Mouse (Mus musculus) stomach, embryonic 16.5 days (tissue): Measurements from ENCODE around the gene Snrnp40. TPM values are rescaled to one million over a fixed set of nuclear protein-coding genes. Genes with fewer than 3 reads are reported as not detected.
A peak's percentile ranks its signal among the peaks of the same experiment; 100 is the strongest.

ENCODE experiments used
- ATAC-seq: fragments of 200-750 bp; cut with Nextera tagmentation; 2 replicates; pipeline ENCODE4 v1.8.0; 2017; ENCODE audit warnings: moderate number of reproducible peaks, moderate TSS enrichment; ENCODE audit not compliant: insufficient read depth, low FRiP score
- H3K27ac ChIP-seq: fragments of 300-500 bp; sonication (generic); 2 replicates; pipeline ENCODE4 v1.5.1; 2014; ENCODE audit warnings: low read length
- H3K27me3 ChIP-seq: fragments of 300-500 bp; sonication (generic); 2 replicates; pipeline ENCODE4 v1.6.1; 2014; ENCODE audit warnings: low read length, control low read depth, mixed read lengths; ENCODE audit not compliant: control insufficient read depth, insufficient read depth
- H3K36me3 ChIP-seq: fragments of 300-500 bp; sonication (generic); 2 replicates; pipeline ENCODE4 v1.6.1; 2014; ENCODE audit warnings: low read length; ENCODE audit not compliant: control insufficient read depth, insufficient read depth
- H3K4me1 ChIP-seq: fragments of 300-500 bp; sonication (generic); 2 replicates; pipeline ENCODE4 v1.6.1; 2014; ENCODE audit warnings: low read length, control low read depth, mixed read lengths; ENCODE audit not compliant: control insufficient read depth, insufficient read depth
- H3K4me2 ChIP-seq: fragments of 300-500 bp; sonication (generic); 2 replicates; pipeline ENCODE4 v1.6.1; 2014; ENCODE audit warnings: low read depth, low read length, mixed read lengths
- H3K4me3 ChIP-seq: fragments of 300-500 bp; sonication (generic); replicated peaks from 2 replicates; pipeline ENCODE4 v1.5.1; 2014; ENCODE audit warnings: mild to moderate bottlenecking, low read length
- H3K9ac ChIP-seq: fragments of 300-500 bp; sonication (generic); 2 replicates; pipeline ENCODE4 v1.6.1; 2014; ENCODE audit warnings: low read length
- H3K9me3 ChIP-seq: fragments of 300-500 bp; sonication (generic); replicated peaks from 2 replicates; pipeline ENCODE4 v1.6.1; 2016; ENCODE audit warnings: low read length, control low read depth; ENCODE audit not compliant: control insufficient read depth
- WGBS: fragments of 180-500 bp; shearing (Covaris S2); extraction: QIAGEN DNeasy Blood & Tissue Kit; methylation state at CpG from one replicate; pipeline ENCODE4 v1.1.7; 2014; 5-methylcytosine and 5-hydroxymethylcytosine counted together
- polyA plus RNA-seq: library from polyadenylated mRNA; unstranded; fragments of >200 nt; fragmentation: Nextera tagmentation; extraction: Ambion mirVana; gene quantifications from 2 replicates; pipeline ENCODE4 v1.2.1, GENCODE M21; 2015

Snrnp40 gene
- polyA plus RNA-seq: 98.8 and 107 TPM in 2 replicates

- Histone ChIP-seq H3K9me3 (no peaks in the 10 kb centered on the region), H3K9ac (peak within 1 kb of the TSS; percentile 94), H3K27ac (peak within 1 kb of the TSS; percentile 85), H3K36me3 (0 out of 2 replicates have a peak, but pooled peaks cover 5% of the 10 kb centered on the region), H3K4me1 (peaks cover 15% of the 10 kb centered on the region), H3K4me2 (peak within 1 kb of the TSS; percentile 86), H3K4me3 (peak within 1 kb of the TSS; percentile 91), H3K27me3 (no peaks in the 10 kb centered on the region)
- peak; percentile 100 for ATAC-seq
- under 1% methylated on average over 49 of the region's 49 CpGs for WGBS
Observed at GRCm38 (mm10) chr4:130359486-130360237, at the start of gene Snrnp40, which contains the start of gene Zcchc17. Gene Snrnp40 (plus strand): TSS chr4:130360132. Gene Zcchc17 (minus strand): TSS chr4:130359943.

GRCm38 (mm10) chr4:130312526-130312925 is 47.4 kb upstream of the Snrnp40 start:
- no peak overlapping the region for H3K4me2 ChIP-seq
- no peaks in the 10 kb centered on the region for H3K9me3 ChIP-seq
- 84% methylated on average over 3 of the region's 3 CpGs for WGBS
- H3K27me3 ChIP-seq: peaks cover 21% of the 10 kb centered on the region
- no peak overlapping the region for H3K9ac ChIP-seq
- peaks cover 19% of the 10 kb centered on the region for H3K4me1 ChIP-seq
- no peaks in the 10 kb centered on the region for H3K36me3 ChIP-seq
- H3K4me3 ChIP-seq: no peak overlapping the region
- no peak for ATAC-seq
- H3K27ac ChIP-seq: no peak overlapping the region

- H3K4me3 ChIP-seq: no peak overlapping the region
- no peak overlapping the region for H3K27ac ChIP-seq
- 87% methylated on average over 4 of the region's 4 CpGs for WGBS
- H3K27me3 ChIP-seq: peaks cover 17% of the 10 kb centered on the region
- H3K36me3 ChIP-seq: no peaks in the 10 kb centered on the region
- H3K4me2 ChIP-seq: no peak overlapping the region
- H3K4me1 ChIP-seq: peaks cover 11% of the 10 kb centered on the region
- ATAC-seq: no peak
- H3K9ac ChIP-seq: no peak overlapping the region
- H3K9me3 ChIP-seq: no peaks in the 10 kb centered on the region
Observed at GRCm38 (mm10) chr4:130313552-130313951, 46.4 kb upstream of the Snrnp40 start.

GRCm38 (mm10) chr4:130315771-130316527 is 44.0 kb upstream of the Snrnp40 start:
- ATAC-seq: no peak
- Histone ChIP-seq H3K9ac (no peak overlapping the region), H3K4me3 (no peak overlapping the region), H3K27me3 (no peaks in the 10 kb centered on the region), H3K36me3 (no peaks in the 10 kb centered on the region), H3K4me2 (no peak overlapping the region), H3K9me3 (no peaks in the 10 kb centered on the region), H3K27ac (no peak overlapping the region), H3K4me1 (peaks cover 7% of the 10 kb centered on the region; the same call in 1 of the 2 replicates)
- 61% methylated on average over 13 of the region's 13 CpGs for WGBS

GRCm38 (mm10) chr4:130316691-130317090 is 43.2 kb upstream of the Snrnp40 start:
- Histone ChIP-seq H3K9me3 (no peaks in the 10 kb centered on the region), H3K27me3 (no peaks in the 10 kb centered on the region), H3K4me3 (no peak overlapping the region), H3K4me2 (no peak overlapping the region), H3K36me3 (no peaks in the 10 kb centered on the region), H3K27ac (no peak overlapping the region), H3K9ac (no peak overlapping the region), H3K4me1 (peaks cover 7% of the 10 kb centered on the region; the same call in 1 of the 2 replicates)
- WGBS: 81% methylated on average over 10 of the region's 10 CpGs
- ATAC-seq: no peak

- no peak for ATAC-seq
- no peaks in the 10 kb centered on the region for H3K27me3 ChIP-seq
- 65% methylated on average over 3 of the region's 3 CpGs for WGBS
- H3K4me2 ChIP-seq: no peak overlapping the region
- H3K27ac ChIP-seq: no peak overlapping the region
- H3K36me3 ChIP-seq: 0 out of 2 replicates have a peak, but pooled peaks cover 3% of the 10 kb centered on the region
- H3K9me3 ChIP-seq: no peaks in the 10 kb centered on the region
- no peak overlapping the region for H3K4me3 ChIP-seq
- H3K9ac ChIP-seq: no peak overlapping the region
- peaks cover 7% of the 10 kb centered on the region; the same call in 1 of the 2 replicates for H3K4me1 ChIP-seq
Observed at GRCm38 (mm10) chr4:130318122-130318521, 41.8 kb upstream of the Snrnp40 start.

GRCm38 (mm10) chr4:130319564-130319963 is 40.4 kb upstream of the Snrnp40 start:
- H3K36me3 ChIP-seq: 0 out of 2 replicates have a peak, but pooled peaks cover 5% of the 10 kb centered on the region

GRCm38 (mm10) chr4:130321640-130322039 is 38.3 kb upstream of the Snrnp40 start:
- Histone ChIP-seq H3K27ac (no peak overlapping the region), H3K4me3 (no peak overlapping the region), H3K4me1 (peaks cover under 1% of the 10 kb centered on the region; the same call in 1 of the 2 replicates), H3K4me2 (no peak overlapping the region), H3K36me3 (0 out of 2 replicates have a peak, but pooled peaks cover 12% of the 10 kb centered on the region), H3K9me3 (no peaks in the 10 kb centered on the region), H3K27me3 (no peaks in the 10 kb centered on the region), H3K9ac (no peak overlapping the region)
- WGBS: 89% methylated on average over 7 of the region's 7 CpGs
- no peak for ATAC-seq

More at GRCm38 (mm10) chr4:130319564-130319963, 40.4 kb upstream of the Snrnp40 start:
- Histone ChIP-seq H3K4me2 (no peak overlapping the region), H3K4me1 (peaks cover 7% of the 10 kb centered on the region; the same call in 1 of the 2 replicates), H3K27ac (no peak overlapping the region), H3K27me3 (no peaks in the 10 kb centered on the region), H3K4me3 (no peak overlapping the region), H3K9me3 (no peaks in the 10 kb centered on the region), H3K9ac (no peak overlapping the region)
- ATAC-seq: no peak
- WGBS: 82% methylated on average over 7 of the region's 7 CpGs

- no peak for ATAC-seq
- H3K27me3 ChIP-seq: no peaks in the 10 kb centered on the region
- H3K9me3 ChIP-seq: no peaks in the 10 kb centered on the region
- no peak overlapping the region for H3K27ac ChIP-seq
- no peaks in the 10 kb centered on the region for H3K4me1 ChIP-seq
- H3K4me3 ChIP-seq: no peak overlapping the region
- 75% methylated on average over 7 of the region's 7 CpGs for WGBS
- no peak overlapping the region for H3K9ac ChIP-seq
- no peak overlapping the region for H3K4me2 ChIP-seq
- H3K36me3 ChIP-seq: 0 out of 2 replicates have a peak, but pooled peaks cover 12% of the 10 kb centered on the region
Observed at GRCm38 (mm10) chr4:130322567-130322966, 37.4 kb upstream of the Snrnp40 start.
